Mouse (Mus musculus): ENCODE data around the gene Sipa1l3.

The Sipa1l3 gene

DNA sequence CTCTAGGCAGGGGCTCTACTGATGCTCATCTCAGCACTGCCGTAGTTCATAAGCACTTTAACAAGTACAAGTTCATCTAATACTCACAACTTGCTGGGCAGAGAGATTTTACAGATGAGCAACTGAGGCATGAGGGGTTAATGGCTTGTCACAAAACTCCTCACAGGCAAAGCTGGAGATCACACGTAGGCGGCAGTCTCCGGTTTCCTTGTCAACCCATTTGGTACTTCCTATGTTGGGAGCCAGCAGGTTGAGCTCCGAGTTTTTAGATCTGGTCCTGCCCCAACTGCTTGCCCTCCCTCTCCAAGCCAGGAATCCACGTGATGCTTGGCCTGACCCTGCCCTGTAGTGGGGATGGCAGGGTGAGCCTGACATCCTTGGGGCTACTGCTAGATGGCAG is 191.4 kb downstream of the Sipa1l3 start:
- DNase-seq: no peak

- peak; percentile 73 for DNase-seq
Observed at GRCm38 (mm10) chr7:29319337-29320307, 198.8 kb downstream of the Sipa1l3 start.

- DNase-seq: peak; percentile 81
Observed at GRCm38 (mm10) chr7:29318115-29318911, 200.1 kb downstream of the Sipa1l3 start.

- DNase-seq: peak; percentile 83
Observed at GRCm38 (mm10) chr7:29317558-29317957, 200.9 kb downstream of the Sipa1l3 start.

- DNase-seq: peak; percentile 79
Observed at GRCm38 (mm10) chr7:29316976-29317375, 201.5 kb downstream of the Sipa1l3 start.

GRCm38 (mm10) chr7:29316137-29316734 is 202.2 kb downstream of the Sipa1l3 start:
- DNase-seq: peak; percentile 43

DNA sequence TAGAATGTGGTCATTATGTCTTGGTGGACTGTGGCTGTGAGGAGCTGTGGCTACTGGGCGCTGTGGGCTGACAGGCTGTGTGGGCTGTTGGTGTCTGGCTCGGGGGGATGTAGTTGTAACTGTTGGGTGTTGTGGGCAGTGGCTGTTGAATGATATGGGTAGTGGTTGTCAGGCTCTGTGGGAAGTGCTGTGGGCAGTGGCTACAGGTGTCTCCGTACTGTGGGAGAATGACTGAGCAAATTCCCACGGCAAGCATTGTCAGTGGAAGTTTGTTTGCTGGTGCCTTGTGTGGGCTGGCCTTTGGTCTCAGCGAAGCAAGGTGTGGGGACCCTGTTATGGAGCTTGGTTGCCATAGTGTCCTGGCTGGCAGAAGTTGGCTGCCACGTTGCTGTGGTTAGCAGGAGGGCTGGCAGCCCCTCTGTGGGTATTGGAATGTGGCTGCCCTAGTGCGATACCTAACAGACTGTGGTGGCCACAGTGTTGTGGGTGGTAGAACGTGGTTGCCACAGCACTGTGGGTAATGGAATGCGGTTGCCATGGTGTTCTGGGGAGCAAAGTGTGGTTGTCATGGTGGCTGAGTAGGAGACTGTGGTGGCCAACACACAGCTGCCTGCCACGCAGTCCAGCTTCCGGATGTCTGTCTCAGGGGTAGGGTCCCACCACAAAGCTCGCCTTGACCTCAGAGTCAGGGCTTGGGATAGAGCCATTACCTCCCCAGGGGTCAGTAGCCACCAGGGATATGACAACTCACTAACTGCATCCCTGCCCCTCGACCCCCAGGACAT is 203.4 kb downstream of the Sipa1l3 start:
- no peak for DNase-seq

DNA sequence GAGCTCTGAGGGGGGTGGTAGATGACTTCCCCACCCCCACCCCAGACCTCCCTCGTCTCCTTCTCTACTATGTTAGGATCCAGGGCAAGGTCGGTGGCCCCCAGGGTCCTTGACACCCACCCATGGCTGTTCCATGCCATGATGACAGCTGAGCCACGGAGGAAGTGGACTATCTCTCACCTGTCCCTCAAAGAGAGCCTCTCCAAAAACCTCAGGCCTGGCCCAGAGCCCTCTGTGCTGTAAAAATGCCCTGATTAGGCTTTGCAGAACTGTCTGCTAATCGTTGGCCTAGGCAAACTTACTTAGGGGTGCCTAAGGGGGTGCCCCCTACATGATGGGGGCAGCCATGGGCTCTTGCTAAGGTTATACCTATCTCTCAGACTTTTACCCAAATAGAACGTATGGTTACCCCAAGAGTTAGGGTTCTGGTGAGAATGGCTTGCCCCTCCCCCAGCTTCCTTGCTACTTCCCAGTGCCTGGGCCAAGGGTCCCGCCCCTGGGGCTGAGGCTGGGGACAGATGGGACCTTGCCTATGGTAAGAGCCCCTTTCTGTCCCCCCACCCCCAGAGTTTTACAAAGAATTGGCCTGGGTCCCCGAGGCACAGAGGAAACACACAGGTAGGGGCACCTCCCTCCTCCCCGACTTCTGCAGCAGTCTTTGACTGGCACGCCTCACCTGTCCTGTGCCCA is 204.7 kb downstream of the Sipa1l3 start:
- peak; percentile 58 for DNase-seq

DNA sequence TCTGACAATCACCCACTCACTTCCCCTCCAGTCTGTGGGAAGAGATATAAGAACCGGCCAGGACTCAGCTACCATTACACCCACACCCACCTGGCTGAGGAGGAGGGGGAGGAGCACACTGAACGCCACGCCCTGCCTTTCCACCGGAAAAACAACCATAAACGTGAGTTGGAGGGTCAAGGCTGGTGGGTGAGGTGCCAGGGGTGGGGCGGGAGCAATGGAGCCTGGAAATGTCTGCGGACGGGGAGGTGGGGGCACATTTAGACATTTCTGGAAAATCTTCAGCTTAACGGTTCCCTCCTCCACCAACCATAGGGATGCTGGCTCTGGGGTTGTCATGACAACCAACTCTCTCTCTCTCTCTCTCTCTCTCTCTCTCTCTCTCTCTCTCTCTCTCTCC is 205.4 kb downstream of the Sipa1l3 start:
- peak; percentile 44 for DNase-seq

DNA sequence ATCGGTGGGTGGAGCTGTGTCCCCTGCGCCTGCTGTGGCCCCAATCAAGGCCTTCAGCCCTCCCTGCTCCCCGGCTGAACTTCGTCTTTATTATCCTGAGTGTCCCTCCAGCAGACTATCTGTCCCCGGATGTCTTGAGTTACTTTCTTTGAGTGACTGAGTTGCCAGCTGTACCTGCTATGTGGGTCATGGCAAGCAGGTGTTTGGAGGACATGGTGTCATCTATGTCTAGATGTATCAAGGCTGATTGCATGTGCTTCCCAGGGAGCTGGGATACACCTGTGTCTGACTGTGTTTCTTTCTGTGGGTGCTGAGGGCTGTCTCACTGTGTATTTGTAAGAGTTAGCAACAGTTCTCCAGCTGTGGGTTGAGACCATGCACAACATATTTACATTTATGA is 208.7 kb downstream of the Sipa1l3 start:
- no peak for DNase-seq

DNA sequence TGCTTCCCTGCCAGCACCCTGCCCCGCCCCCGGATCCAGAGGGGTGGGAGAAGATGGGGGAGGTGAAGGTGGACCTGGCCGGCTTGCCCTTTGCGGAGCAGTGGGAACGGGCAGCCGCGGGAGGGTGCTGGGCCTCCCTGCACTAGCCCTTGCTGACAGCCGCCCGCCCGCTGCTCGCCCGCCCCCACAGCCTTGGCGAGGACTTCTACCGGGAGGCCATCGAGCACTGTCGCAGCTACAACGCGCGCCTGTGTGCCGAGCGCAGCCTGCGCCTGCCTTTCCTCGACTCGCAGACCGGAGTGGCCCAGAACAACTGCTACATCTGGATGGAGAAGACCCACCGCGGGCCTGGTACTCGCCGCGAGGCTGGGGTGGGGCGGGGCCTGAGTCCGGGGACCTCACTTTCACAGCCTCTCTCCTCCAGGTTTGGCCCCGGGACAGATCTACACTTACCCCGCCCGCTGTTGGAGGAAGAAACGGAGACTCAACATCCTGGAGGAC is 209.2 kb downstream of the Sipa1l3 start:
- DNase-seq: peak; percentile 74

- DNase-seq: peak; percentile 90
Observed at GRCm38 (mm10) chr7:29307350-29308104, 210.9 kb downstream of the Sipa1l3 start.

DNA sequence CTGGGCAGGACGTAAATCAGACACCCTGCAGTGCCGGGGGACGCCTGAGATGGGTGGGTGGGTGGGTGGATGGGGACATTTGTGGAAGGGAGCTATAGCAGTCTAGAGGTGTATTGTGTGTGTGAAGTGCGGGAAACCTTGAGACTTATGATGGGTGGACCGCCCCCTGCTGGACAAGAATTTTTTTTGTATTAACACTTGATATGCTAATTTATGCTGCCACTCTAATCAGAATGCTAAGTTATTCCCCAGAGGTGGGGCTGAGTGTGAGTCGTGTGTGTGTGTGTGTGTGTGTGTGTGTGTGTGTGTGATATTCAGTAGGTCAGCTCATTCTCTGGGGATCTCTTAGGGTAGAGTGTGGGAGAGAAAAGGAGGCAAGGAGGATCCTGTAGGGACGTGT is 211.8 kb downstream of the Sipa1l3 start:
- DNase-seq: peak; percentile 66

- DNase-seq: no peak
Observed at GRCm38 (mm10) chr7:29306108-29306507, 212.3 kb downstream of the Sipa1l3 start.

DNA sequence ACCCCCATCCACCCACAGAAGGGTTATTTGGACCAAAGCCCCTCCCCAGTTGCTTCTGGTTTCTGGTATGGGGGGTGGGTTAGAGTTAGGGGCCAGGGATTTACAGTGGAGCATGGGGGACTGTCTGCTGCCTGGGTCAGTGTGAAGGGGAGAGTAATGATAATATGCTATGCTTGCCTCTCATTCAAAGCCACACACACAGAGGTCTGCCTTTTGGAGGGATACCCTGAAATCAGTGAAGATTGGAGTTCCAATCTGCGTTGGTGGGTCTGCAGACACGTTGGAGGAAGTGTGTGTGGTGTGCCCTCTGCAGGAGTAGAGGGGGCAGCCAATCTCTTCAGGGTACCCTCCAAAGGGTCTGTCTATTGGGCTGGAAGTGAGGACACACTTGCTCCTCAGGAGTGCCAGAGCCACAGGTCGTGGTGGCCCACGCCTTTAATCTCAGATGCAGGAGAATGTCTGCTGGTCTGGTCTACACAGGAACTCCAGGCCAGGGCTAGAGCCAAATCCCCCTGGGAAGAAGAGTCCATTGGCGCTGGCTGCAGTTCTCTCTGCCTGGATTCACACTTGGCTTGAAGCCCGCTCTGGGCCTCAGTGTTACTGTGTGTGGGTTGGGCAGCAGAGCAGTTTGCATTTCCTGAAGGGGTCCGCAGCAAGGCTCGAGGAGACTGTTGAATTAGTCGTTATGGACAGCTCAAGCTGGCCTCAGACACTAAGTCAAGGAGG is 213.0 kb downstream of the Sipa1l3 start:
- DNase-seq: no peak

- peak; percentile 48 for DNase-seq
Observed at GRCm38 (mm10) chr7:29304463-29305262, 213.8 kb downstream of the Sipa1l3 start.

GRCm38 (mm10) chr7:29303738-29304462 is 214.5 kb downstream of the Sipa1l3 start, which contains the start of gene Dpf1:
TSS of gene Dpf1 (plus strand) at chr7:29303951.
- peak; percentile 90 for DNase-seq

DNA sequence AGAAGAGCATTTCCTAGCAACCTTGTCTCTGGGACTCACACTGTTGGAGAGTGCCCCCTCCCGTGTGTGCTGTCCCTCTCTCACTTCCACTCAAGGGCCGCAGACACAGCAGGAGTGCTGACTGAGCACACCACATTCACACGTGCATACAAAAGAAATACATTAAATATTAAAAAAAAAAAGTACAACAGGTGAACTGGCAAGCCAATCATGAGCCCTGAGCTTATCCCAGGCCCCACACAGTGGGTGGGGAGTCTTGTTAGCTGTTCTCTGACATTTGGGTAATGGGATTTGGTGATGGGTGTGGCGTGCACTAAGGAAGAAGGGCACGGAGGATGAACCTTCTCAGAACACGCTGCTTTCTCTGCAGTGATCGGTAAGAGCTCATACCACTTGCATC is 215.8 kb downstream of the Sipa1l3 start:
- no peak for DNase-seq

Measured in thymus, postnatal 4 days (tissue).